Mouse (Mus musculus) C2C12 (cell line): ENCODE data around the gene Uhrf2.

Source experiments
- CTCF ChIP-seq: IDR thresholded peaks from one replicate; pipeline ENCODE4 v1.5.1; 2011; ENCODE audit not compliant: control insufficient read depth, insufficient read depth, insufficient read length
- FOSL1 ChIP-seq: IDR thresholded peaks from one replicate; pipeline ENCODE4 v1.8.0; 2011; ENCODE audit warnings: mild to moderate bottlenecking, low read length; ENCODE audit not compliant: poor library complexity, insufficient read depth, severe bottlenecking
- MAX ChIP-seq: IDR thresholded peaks from one replicate; pipeline ENCODE4 v1.6.1; 2011; ENCODE audit warnings: mild to moderate bottlenecking, control low read depth
- MYOD1 ChIP-seq: IDR thresholded peaks from one replicate; pipeline ENCODE4 v1.6.1; 2011; ENCODE audit warnings: low read depth; ENCODE audit not compliant: control insufficient read depth, insufficient read length
- MYOG ChIP-seq: IDR thresholded peaks from one replicate; pipeline ENCODE4 v1.6.1; 2011; ENCODE audit not compliant: control insufficient read depth, insufficient read length; ENCODE audit errors: extremely low read depth
- USF1 ChIP-seq: IDR thresholded peaks from one replicate; pipeline ENCODE4 v1.6.1; 2011; ENCODE audit warnings: low read depth, mild to moderate bottlenecking, control low read depth, moderate library complexity

DNA sequence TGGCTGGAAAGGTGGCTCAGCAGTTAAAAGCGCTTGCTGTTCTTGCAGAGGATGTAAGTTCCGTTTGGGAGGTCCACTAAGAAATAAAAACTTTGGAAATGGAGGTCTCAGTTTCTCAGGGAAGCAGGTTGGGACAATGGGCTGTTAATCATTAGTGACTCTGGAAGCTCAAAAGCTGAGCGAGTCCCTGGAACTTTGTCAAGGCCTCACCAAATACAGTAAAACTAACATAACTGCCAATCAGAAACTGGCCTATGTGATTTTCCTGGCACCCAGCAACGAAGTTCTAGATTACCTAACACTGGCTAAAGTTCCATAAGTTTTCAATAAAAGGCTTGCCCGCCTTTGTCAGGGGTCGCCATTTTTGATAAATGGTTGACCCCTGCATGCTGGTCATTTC is 14.2 kb upstream of the Uhrf2 start:
- no peak for TF ChIP-seq CTCF
- TF ChIP-seq MYOD1 = no peak
- TF ChIP-seq FOSL1 = no peak
- no peak for TF ChIP-seq MAX
- TF ChIP-seq MYOG = no peak
- no peak for TF ChIP-seq USF1
